Mouse (Mus musculus): ENCODE measurements at regions not wholly inside any gene's neighbourhood (a gene's known extent, or its start where the extent isn't known, plus 50 kb on each side); places are given as distances from the start of the nearest gene placed in this dataset.

GRCm38 (mm10) chr14:120678533-120678932, 200.3 kb downstream of the Rap2a start:
- TF ChIP-seq CTCF (IDR thresholded peaks at IDR 0.05; ENCODE audit: extremely low read depth, insufficient read depth, low read length) (no peak), POLR2A (IDR thresholded peaks at IDR 0.05; ENCODE audit: extremely low read depth, insufficient read depth, low read length) (no peak)

Measured in cortical plate, adult 2 months (tissue).